In the genomic region with DNA sequence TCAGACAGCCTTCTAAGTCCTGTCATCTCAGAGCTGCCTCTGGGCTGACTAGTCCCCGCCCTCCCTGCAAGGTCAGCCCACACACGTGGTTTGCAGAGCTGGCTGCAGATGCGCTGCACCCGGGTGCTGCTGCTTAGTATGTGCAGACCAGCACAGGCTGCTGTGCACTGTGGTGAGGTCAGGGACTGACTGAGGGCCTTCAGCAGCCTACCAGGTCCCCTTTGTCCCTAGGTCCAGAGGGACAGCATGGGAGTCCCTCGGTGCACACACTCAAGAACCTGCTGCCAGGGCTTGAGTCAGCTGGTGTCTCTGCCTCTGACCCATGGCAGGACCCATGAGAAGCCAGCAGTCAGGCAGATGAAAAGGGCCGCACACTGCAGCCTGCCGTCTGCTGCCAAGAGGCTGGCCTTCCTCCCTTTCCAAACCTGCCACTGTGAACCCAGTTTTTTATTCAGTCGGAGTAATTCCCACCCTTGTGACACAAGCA, we compare ENCODE assay signal across 8 mouse cellular contexts. TPM values are rescaled to one million over a fixed set of nuclear protein-coding genes. Genes with fewer than 3 reads are reported as not detected.
DNase-seq lines count a peak whose midpoint lies in the region; ATAC-seq and TF ChIP-seq lines count a peak whose summit lies in the region.

No protein-coding gene starts in this region.

- no peak for TF ChIP-seq CTCF in E14TG2a.4 (conservative IDR thresholded peaks at IDR 0.05; ENCODE audit: low read length)

- peak; percentile 89 to 91 for DNase-seq in adrenal gland, postnatal 36 days
- DNase-seq in gastrocnemius, adult 8-10 months (ENCODE audit: low spot score in 2 of 2) = peak; percentile 36 to 51
- DNase-seq in left cerebral cortex, postnatal 14 days (ENCODE audit: low spot score in 2 of 2) = peak; percentile 47 to 70
- DNase-seq in skeletal muscle tissue, adult 2 months (ENCODE audit: low read depth, low spot score) = peak; percentile 68
- no peak for DNase-seq in c-Kit-positive CD71-positive TER-119-positive erythroid progenitor cells, embryonic 14.5 days (ENCODE audit: low spot score)

- H3K4me3 ChIP-seq in E14TG2a.4 (replicated peaks; ENCODE audit: low read length) = peak overlapping the region; percentile 43
- no peak overlapping the region for H3K4me3 ChIP-seq in hindbrain, embryonic 15.5 days
- H3K4me3 ChIP-seq in megakaryocyte, embryonic 14.5 days (replicated peaks) = peak overlapping the region; percentile 86

- no peaks in the 10 kb centered on the region for H3K27me3 ChIP-seq in E14TG2a.4 (ENCODE audit: insufficient read depth, low read length)
- H3K27me3 ChIP-seq in hindbrain, embryonic 15.5 days = no peaks in the 10 kb centered on the region
- no peaks in the 10 kb centered on the region for H3K27me3 ChIP-seq in megakaryocyte, embryonic 14.5 days (replicated peaks)

- peak; percentile 54 for ATAC-seq in hindbrain, embryonic 15.5 days (ENCODE audit: low FRiP score, low read depth)

- no peaks in the 10 kb centered on the region for H3K9me3 ChIP-seq in E14TG2a.4 (ENCODE audit: low read length)
- no peaks in the 10 kb centered on the region for H3K9me3 ChIP-seq in hindbrain, embryonic 15.5 days
- H3K9me3 ChIP-seq in megakaryocyte, embryonic 14.5 days = no peaks in the 10 kb centered on the region

- no peak overlapping the region for H3K9ac ChIP-seq in hindbrain, embryonic 15.5 days

- H3K4me1 ChIP-seq in E14TG2a.4 (replicated peaks; ENCODE audit: low read depth, low read length) = peaks cover 91% of the 10 kb centered on the region
- H3K4me1 ChIP-seq in hindbrain, embryonic 15.5 days (replicated peaks) = peaks cover 56% of the 10 kb centered on the region
- H3K4me1 ChIP-seq in megakaryocyte, embryonic 14.5 days = peaks cover 89% of the 10 kb centered on the region

- 8% methylated on average over 8 of the region's 8 CpGs for WGBS in hindbrain, embryonic 15.5 days

- intact Hi-C loops in left cerebral cortex, postnatal 14 days (cut with DNase I) = loop anchor here (5.0 kb wide), 1 partner anchor 78 kb away; no protein-coding TSS in a partner anchor

- H3K4me2 ChIP-seq in hindbrain, embryonic 15.5 days = no peak overlapping the region

- H3K27ac ChIP-seq in hindbrain, embryonic 15.5 days (replicated peaks) = peak overlapping the region; percentile 80

- peaks cover 17% of the 10 kb centered on the region for H3K36me3 ChIP-seq in E14TG2a.4 (ENCODE audit: insufficient read depth, low read length)
- no peaks in the 10 kb centered on the region for H3K36me3 ChIP-seq in hindbrain, embryonic 15.5 days
- peaks cover 3% of the 10 kb centered on the region for H3K36me3 ChIP-seq in megakaryocyte, embryonic 14.5 days (replicated peaks; ENCODE audit: low read length)

RNA-seq across cellular contexts. Expression of a gene that starts 25.4 kb away (rescaled TPM):
- 10 to 100 TPM; 51.6 to 52.4 TPM for total RNA-seq in adrenal gland, postnatal 36 days (2021)
- total RNA-seq in gastrocnemius, adult 8-10 months (2022) = 10 to 100 TPM; 43.3 to 60.4 (median 52.8) TPM
- polyA plus RNA-seq in hindbrain, embryonic 15.5 days (2015; fragmentation: Nextera tagmentation; extraction: Ambion mirVana) = 109 and 144 TPM in 2 replicates
- total RNA-seq in left cerebral cortex, postnatal 14 days (2021) = 100 to 1,000 TPM; 337 to 343 TPM
- 27.5 and 30.1 TPM in 2 replicates for polyA plus RNA-seq in megakaryocyte, embryonic 14.5 days (2012; ENCODE audit: insufficient read depth, low replicate concordance)

Comparison
In these comparisons a context has a peak if more than half of its experiments do, and no peak if none do; other contexts are left out.
1. RNA of a gene that starts 25.4 kb away (total RNA-seq): 337 to 343 TPM in left cerebral cortex, postnatal 14 days; 43.3 to 60.4 TPM in gastrocnemius, adult 8-10 months and 51.6 to 52.4 TPM in adrenal gland, postnatal 36 days; every median in the first group is over 4 times any median in the second.